Mouse (Mus musculus) cerebellum, postnatal 4 days (tissue): ENCODE data around the gene Ptcra.

Experiments
- DNase-seq, 2 experiments: peaks; one replicate each; pipeline ENCODE4 v3.0.0; 2022; ENCODE audit warnings: low spot score in 2 of 2, mixed read lengths in 1 of 2

Gene Ptcra

GRCm38 (mm10) chr17:46725731-46726645 lies 37.5 kb downstream of the Ptcra start:
- no peak for DNase-seq

- no peak for DNase-seq
These were observed 38.2 kb downstream of the Ptcra start for GRCm38 (mm10) chr17:46725273-46725672.

- DNase-seq: no peak
These were observed 38.9 kb downstream of the Ptcra start for GRCm38 (mm10) chr17:46724477-46725084.

- no peak for DNase-seq
These were observed 42.4 kb downstream of the Ptcra start for GRCm38 (mm10) chr17:46721077-46721476.

- no peak for DNase-seq
These were observed 48.6 kb downstream of the Ptcra start for GRCm38 (mm10) chr17:46714756-46715481.

GRCm38 (mm10) chr17:46713849-46714248 lies 49.7 kb downstream of the Ptcra start:
- no peak for DNase-seq

GRCm38 (mm10) chr17:46712442-46712841 lies 51.1 kb downstream of the Ptcra start:
- DNase-seq: no peak

GRCm38 (mm10) chr17:46711612-46712271 lies 51.8 kb downstream of the Ptcra start:
- DNase-seq: peak in 1 of 2 experiments; percentile 45

GRCm38 (mm10) chr17:46710959-46711597 lies 52.4 kb downstream of the Ptcra start, which contains the start of gene Pex6:
Pex6 (plus strand) TSS chr17:46711463.
- DNase-seq: peak; percentile 83 to 90

GRCm38 (mm10) chr17:46706375-46707089 lies 57.0 kb downstream of the Ptcra start:
- DNase-seq: no peak
